Comparison of ENCODE assay signal across 9 mouse cellular contexts in the genomic region with DNA sequence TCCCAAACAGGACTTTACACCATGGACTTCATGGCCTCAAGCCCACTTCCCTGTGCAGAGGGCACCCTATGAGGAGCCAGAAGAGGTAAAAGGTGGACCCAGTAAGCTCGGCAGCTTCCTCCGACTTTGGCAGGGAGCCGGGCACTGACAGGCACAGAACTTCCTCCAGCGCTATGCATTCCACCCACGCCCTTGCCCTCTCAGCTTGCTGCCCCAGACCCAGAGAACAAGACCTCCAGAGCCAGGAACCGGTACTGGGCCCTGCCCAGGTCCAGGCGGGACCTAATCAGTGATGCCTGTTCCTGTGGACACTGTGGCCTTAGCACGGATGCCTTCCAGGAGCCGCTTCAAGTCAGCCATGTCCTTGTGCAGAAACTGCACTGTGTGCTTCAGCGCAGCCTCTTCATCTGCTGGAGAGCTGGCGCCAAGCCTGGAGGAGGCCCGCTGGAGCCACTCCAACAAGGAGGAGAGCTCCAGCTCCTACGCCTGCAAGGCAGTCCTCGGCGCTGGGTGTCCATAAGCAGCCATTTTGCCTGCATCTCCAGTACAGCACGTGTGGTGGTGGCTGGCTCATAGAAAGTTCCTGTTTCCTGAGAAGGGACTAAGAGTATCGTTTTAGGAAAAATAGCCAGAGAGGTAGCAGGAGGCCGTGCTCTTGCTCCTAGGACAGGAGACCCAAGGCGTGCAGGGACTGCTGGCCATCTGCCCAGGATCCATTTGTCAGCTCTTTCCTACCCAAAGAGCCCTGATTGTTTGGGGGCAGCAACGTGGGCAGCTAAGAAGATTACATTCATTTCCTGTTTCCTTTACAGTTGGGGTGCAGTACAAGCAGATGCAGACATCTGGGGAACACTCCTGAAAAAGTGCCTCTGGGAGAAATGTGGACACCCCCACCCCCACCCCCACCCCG. TPM values are rescaled to one million over a fixed set of nuclear protein-coding genes. Genes with fewer than 3 reads are reported as not detected.
DNase-seq lines count a peak whose midpoint lies in the region; ATAC-seq and TF ChIP-seq lines count a peak whose summit lies in the region.
"Had no signal": no experiment of that assay in that cellular context is flagged by ENCODE, and none has a peak within 500 bp of the region (broad histone marks: within the 10 kb centered on the region; RNA-seq: fewer than 3 reads in every experiment).

No protein-coding gene starts in this region.

- TF ChIP-seq POLR2A in ES-Bruce4 (IDR thresholded peaks at IDR 0.05; ENCODE audit: insufficient read depth, low read length), result no peak

- peak overlapping the region; percentile 41 for H3K4me3 ChIP-seq in ES-Bruce4 (ENCODE audit: low read depth, low read length)
- H3K4me3 ChIP-seq in forebrain, embryonic 14.5 days (ENCODE audit: low read depth, low read length), result peak overlapping the region; percentile 17
- H3K4me3 ChIP-seq in heart, embryonic 16.5 days (ENCODE audit: low read length), result peak overlapping the region; percentile 46
- no peak overlapping the region for H3K4me3 ChIP-seq in liver, postnatal 0 days (ENCODE audit: low read depth, low read length)
- H3K4me3 ChIP-seq: erythroblast, embryonic 14.5 days had no signal

- peak overlapping the region; percentile 33 for H3K9ac ChIP-seq in ES-Bruce4 (ENCODE audit: low read depth, poor library complexity, severe bottlenecking)
- H3K9ac ChIP-seq in forebrain, embryonic 14.5 days (ENCODE audit: low read length), result peak overlapping the region; percentile 48
- H3K9ac ChIP-seq in heart, embryonic 16.5 days (ENCODE audit: low read length), result peak overlapping the region; percentile 78
- peak overlapping the region; percentile 9; the same call in 1 of the 2 replicates for H3K9ac ChIP-seq in liver, postnatal 0 days (replicated peaks)

- no peaks in the 10 kb centered on the region for H3K27me3 ChIP-seq in ES-Bruce4 (ENCODE audit: control insufficient read depth, insufficient read depth, low read length, poor library complexity, severe bottlenecking)
- H3K27me3 ChIP-seq in forebrain, embryonic 14.5 days (replicated peaks; ENCODE audit: control insufficient read depth, insufficient read depth, low read length), result no peaks in the 10 kb centered on the region
- no peaks in the 10 kb centered on the region for H3K27me3 ChIP-seq in heart, embryonic 16.5 days (ENCODE audit: control insufficient read depth, insufficient read depth, low read length)
- no peaks in the 10 kb centered on the region for H3K27me3 ChIP-seq in liver, postnatal 0 days (ENCODE audit: insufficient read depth, low read length)

- WGBS in forebrain, embryonic 14.5 days, result 39% methylated on average over 21 of the region's 21 CpGs
- 17% methylated on average over 21 of the region's 21 CpGs for WGBS in heart, embryonic 16.5 days
- WGBS in large intestine, adult 2 months, result 5% methylated on average over 21 of the region's 21 CpGs
- WGBS in liver, postnatal 0 days (ENCODE audit: insufficient replicate concordance), result 52% methylated on average over 21 of the region's 21 CpGs

- no peaks in the 10 kb centered on the region for H3K9me3 ChIP-seq in ES-Bruce4 (replicated peaks; ENCODE audit: control insufficient read depth, insufficient read depth, low read length, poor library complexity, severe bottlenecking)
- no peaks in the 10 kb centered on the region for H3K9me3 ChIP-seq in forebrain, embryonic 14.5 days (replicated peaks; ENCODE audit: control insufficient read depth, low read length)
- no peaks in the 10 kb centered on the region for H3K9me3 ChIP-seq in heart, embryonic 16.5 days (replicated peaks; ENCODE audit: control insufficient read depth, low read length)
- H3K9me3 ChIP-seq in liver, postnatal 0 days (ENCODE audit: low read length), result no peaks in the 10 kb centered on the region

- peak overlapping the region; percentile 46 for H3K4me2 ChIP-seq in forebrain, embryonic 14.5 days (ENCODE audit: low read length)
- peak overlapping the region; percentile 72 for H3K4me2 ChIP-seq in heart, embryonic 16.5 days (ENCODE audit: low read depth, low read length)
- peak overlapping the region; percentile 45 for H3K4me2 ChIP-seq in liver, postnatal 0 days (ENCODE audit: low read depth, low read length)

- TF ChIP-seq CTCF in ES-Bruce4 (IDR thresholded peaks at IDR 0.05; ENCODE audit: low read depth, low read length), result no peak
- no peak for TF ChIP-seq CTCF in liver, postnatal 0 days (IDR thresholded peaks at IDR 0.05; ENCODE audit: low read depth)

- no peak overlapping the region for H3K27ac ChIP-seq in ES-Bruce4 (ENCODE audit: insufficient read depth, low read length)
- peak overlapping the region; percentile 84 for H3K27ac ChIP-seq in forebrain, embryonic 14.5 days (ENCODE audit: low read depth, low read length)
- peak overlapping the region; percentile 98 for H3K27ac ChIP-seq in heart, embryonic 16.5 days (ENCODE audit: low read length)
- peak overlapping the region; percentile 85 for H3K27ac ChIP-seq in liver, postnatal 0 days (ENCODE audit: low read depth)

- H3K36me3 ChIP-seq in ES-Bruce4 (ENCODE audit: control insufficient read depth, insufficient read depth, low read length, poor library complexity, severe bottlenecking), result no peaks in the 10 kb centered on the region
- no peaks in the 10 kb centered on the region for H3K36me3 ChIP-seq in forebrain, embryonic 14.5 days (ENCODE audit: control insufficient read depth, insufficient read depth, low read length)
- no peaks in the 10 kb centered on the region for H3K36me3 ChIP-seq in heart, embryonic 16.5 days (ENCODE audit: control insufficient read depth, insufficient read depth)
- no peaks in the 10 kb centered on the region for H3K36me3 ChIP-seq in liver, postnatal 0 days (replicated peaks; ENCODE audit: insufficient read depth, low read length)

- peak; percentile 94 to 95 for DNase-seq in adrenal gland, postnatal 36 days
- peak; percentile 95 for DNase-seq in forebrain, embryonic 14.5 days (ENCODE audit: low spot score)
- DNase-seq in large intestine, adult 2 months (ENCODE audit: low read depth, low spot score), result peak; percentile 67
- peak; percentile 56 for DNase-seq in liver, postnatal 0 days
- DNase-seq in right cerebral cortex, adult 2 months (ENCODE audit: low spot score in 2 of 2), result peak; percentile 92 to 94
- DNase-seq in embryo, embryonic 10 days (ENCODE audit: low spot score), result no peak

- peak; percentile 94 for ATAC-seq in forebrain, embryonic 14.5 days
- ATAC-seq in heart, embryonic 16.5 days (replicated peaks; ENCODE audit: extremely low read depth, insufficient read depth, low FRiP score), result peak; percentile 88
- peak; percentile 88 for ATAC-seq in liver, postnatal 0 days

- peaks cover 1% of the 10 kb centered on the region for H3K4me1 ChIP-seq in ES-Bruce4 (ENCODE audit: control insufficient read depth, insufficient read depth, low read length)
- H3K4me1 ChIP-seq in forebrain, embryonic 14.5 days (ENCODE audit: control insufficient read depth, insufficient read depth, low read length), result peaks cover 11% of the 10 kb centered on the region; the same call in 1 of the 2 replicates
- peaks cover 24% of the 10 kb centered on the region for H3K4me1 ChIP-seq in heart, embryonic 16.5 days (ENCODE audit: control insufficient read depth, insufficient read depth, low read length)
- peaks cover 20% of the 10 kb centered on the region for H3K4me1 ChIP-seq in liver, postnatal 0 days (ENCODE audit: insufficient read depth)

- no peak for TF ChIP-seq EP300 in ES-Bruce4 (IDR thresholded peaks at IDR 0.05; ENCODE audit: insufficient read depth, low read depth, low read length)
- TF ChIP-seq EP300 in liver, postnatal 0 days (IDR thresholded peaks at IDR 0.05; ENCODE audit: low read depth), result no peak

RNA-seq across cellular contexts. Expression of gene A830005F24Rik, which starts 39.1 kb away (rescaled TPM):
- not detected in 2 replicates for polyA plus RNA-seq in ES-Bruce4 (2011; ENCODE audit: insufficient read depth, insufficient read length, low read depth, missing spikeins)
- total RNA-seq in adrenal gland, postnatal 36 days (2021), result not detected
- 2.8 and 3.4 TPM in 2 replicates for polyA plus RNA-seq in forebrain, embryonic 14.5 days (2014; fragmentation: Nextera tagmentation; extraction: Ambion mirVana)
- polyA plus RNA-seq in heart, embryonic 16.5 days (2015; fragmentation: Nextera tagmentation; extraction: Ambion mirVana), result 0.46 and 0.74 TPM in 2 replicates
- polyA plus RNA-seq in large intestine, adult 2 months (2012; rRNA removed), result not detected in 2 replicates
- polyA plus RNA-seq in liver, postnatal 0 days (2015; fragmentation: Nextera tagmentation; extraction: Ambion mirVana), result 0.14 and 0.19 TPM in 2 replicates
- polyA plus RNA-seq: erythroblast, embryonic 14.5 days had no signal

RNA-seq across cellular contexts. Expression of gene Zfp169, which starts 39.2 kb away (rescaled TPM):
- polyA plus RNA-seq in ES-Bruce4 (2011; ENCODE audit: insufficient read depth, insufficient read length, low read depth, missing spikeins), result 4.4 and 10.8 TPM in 2 replicates
- 10 to 100 TPM in 1 of 2 experiments, 1 to 10 TPM in 1; 5.9 to 10.0 TPM for total RNA-seq in adrenal gland, postnatal 36 days (2021)
- polyA plus RNA-seq in forebrain, embryonic 14.5 days (2014; fragmentation: Nextera tagmentation; extraction: Ambion mirVana), result 6.0 and 7.8 TPM in 2 replicates
- polyA plus RNA-seq in heart, embryonic 16.5 days (2015; fragmentation: Nextera tagmentation; extraction: Ambion mirVana), result 2.3 and 2.5 TPM in 2 replicates
- 3.4 and 11.5 TPM in 2 replicates for polyA plus RNA-seq in large intestine, adult 2 months (2012; rRNA removed)
- polyA plus RNA-seq in liver, postnatal 0 days (2015; fragmentation: Nextera tagmentation; extraction: Ambion mirVana), result 0.56 and 0.59 TPM in 2 replicates

Comparison
In these comparisons a context has a peak if more than half of its experiments do, and no peak if none do; other contexts are left out.
1. H3K9ac ChIP-seq: peak in every context shown above with its lines; median percentile 78 in heart, embryonic 16.5 days; 48 in forebrain, embryonic 14.5 days; 33 in ES-Bruce4; 9 in liver, postnatal 0 days.